Mouse (Mus musculus): ENCODE results near the gene Krtap10-10. TPM values are rescaled to one million over a fixed set of nuclear protein-coding genes. Genes with fewer than 3 reads are reported as not detected.
"Not testable (repeated sequence)": the region's sequence is repeated elsewhere in the genome, so short reads cannot be mapped to it uniquely, and the experiment has no call there.

The Krtap10-10 gene
- not detected in 2 replicates for polyA plus RNA-seq (2016; fragmentation: Nextera tagmentation; extraction: Ambion mirVana)

- Histone ChIP-seq H3K4me2 (replicated peaks) (no peak within 1 kb of the TSS), H3K27me3 (no peaks in the 10 kb centered on the region), H3K4me1 (no peaks in the 10 kb centered on the region), H3K9me3 (no peaks in the 10 kb centered on the region), H3K27ac (no peak within 1 kb of the TSS), H3K36me3 (no peaks in the 10 kb centered on the region), H3K4me3 (no peak within 1 kb of the TSS), H3K9ac (no peak within 1 kb of the TSS)
- ATAC-seq (ENCODE audit: insufficient number of reproducible peaks, insufficient read depth, low FRiP score, low TSS enrichment) = no peak
- WGBS = 57% methylated on average over 7 of the region's 9 CpGs
These were observed at the start of gene Krtap10-10 for GRCm38 (mm10) chr10:77835647-77836046. Gene Krtap10-10, plus strand, starts transcription at chr10:77835947.

- H3K4me3 ChIP-seq; H3K9me3 ChIP-seq; H3K36me3 ChIP-seq; H3K4me2 ChIP-seq (replicated peaks); H3K9ac ChIP-seq; H3K27ac ChIP-seq; ATAC-seq (ENCODE audit: insufficient number of reproducible peaks, insufficient read depth, low FRiP score, low TSS enrichment); H3K4me1 ChIP-seq; H3K27me3 ChIP-seq: not testable (repeated sequence)
- 40% methylated on average over 1 of the region's 1 CpGs for WGBS
These were observed 47.9 kb upstream of the Krtap10-10 start, which contains the start of gene Gm7137 for GRCm38 (mm10) chr10:77787876-77788275. Gene Gm7137, minus strand, starts transcription at chr10:77788200.

GRCm38 (mm10) chr10:77788621-77789020, 47.1 kb upstream of the Krtap10-10 start:
- Histone ChIP-seq H3K4me2 (replicated peaks) (no peak overlapping the region), H3K36me3 (no peaks in the 10 kb centered on the region), H3K4me3 (no peak overlapping the region), H3K9me3 (no peaks in the 10 kb centered on the region), H3K27me3 (no peaks in the 10 kb centered on the region), H3K9ac (no peak overlapping the region), H3K4me1 (no peaks in the 10 kb centered on the region), H3K27ac (no peak overlapping the region)
- WGBS = 83% methylated on average over 2 of the region's 2 CpGs
- ATAC-seq (ENCODE audit: insufficient number of reproducible peaks, insufficient read depth, low FRiP score, low TSS enrichment) = no peak

GRCm38 (mm10) chr10:77794976-77795375, 40.8 kb upstream of the Krtap10-10 start, which contains the start of gene Gm9639:
Gene Gm9639, minus strand, starts transcription at chr10:77795076.
- Histone ChIP-seq H3K27ac (no peak within 1 kb of the TSS), H3K9me3 (no peaks in the 10 kb centered on the region), H3K4me1 (no peaks in the 10 kb centered on the region; the same call in 1 of the 2 replicates), H3K4me3 (no peak within 1 kb of the TSS), H3K36me3 (no peaks in the 10 kb centered on the region), H3K9ac (no peak within 1 kb of the TSS), H3K27me3 (no peaks in the 10 kb centered on the region), H3K4me2 (replicated peaks) (no peak within 1 kb of the TSS)
- 44% methylated on average over 2 of the region's 2 CpGs for WGBS
- ATAC-seq (ENCODE audit: insufficient number of reproducible peaks, insufficient read depth, low FRiP score, low TSS enrichment) = no peak

GRCm38 (mm10) chr10:77797677-77798076, 38.1 kb upstream of the Krtap10-10 start:
- Histone ChIP-seq H3K36me3 (no peaks in the 10 kb centered on the region), H3K4me3 (no peak overlapping the region), H3K9ac (no peak overlapping the region), H3K27ac (no peak overlapping the region), H3K4me1 (no peaks in the 10 kb centered on the region; the same call in 1 of the 2 replicates), H3K9me3 (no peaks in the 10 kb centered on the region), H3K27me3 (no peaks in the 10 kb centered on the region), H3K4me2 (replicated peaks) (no peak overlapping the region)
- WGBS = 10% methylated on average over 3 of the region's 3 CpGs
- ATAC-seq (ENCODE audit: insufficient number of reproducible peaks, insufficient read depth, low FRiP score, low TSS enrichment) = no peak

- not testable (repeated sequence) for H3K4me1 ChIP-seq; H3K4me3 ChIP-seq; ATAC-seq (ENCODE audit: insufficient number of reproducible peaks, insufficient read depth, low FRiP score, low TSS enrichment); H3K4me2 ChIP-seq (replicated peaks); H3K27me3 ChIP-seq; H3K9me3 ChIP-seq; H3K36me3 ChIP-seq; H3K9ac ChIP-seq; H3K27ac ChIP-seq
- 40% methylated on average over 3 of the region's 3 CpGs for WGBS
These were observed 37.4 kb upstream of the Krtap10-10 start for GRCm38 (mm10) chr10:77798164-77798920.

- H3K27me3 ChIP-seq = no peaks in the 10 kb centered on the region
- H3K4me2 ChIP-seq (replicated peaks) = no peak within 1 kb of the TSS
- no peaks in the 10 kb centered on the region; the same call in 1 of the 2 replicates for H3K4me1 ChIP-seq
- H3K4me3 ChIP-seq = no peak within 1 kb of the TSS
- no peaks in the 10 kb centered on the region for H3K9me3 ChIP-seq
- ATAC-seq (ENCODE audit: insufficient number of reproducible peaks, insufficient read depth, low FRiP score, low TSS enrichment) = no peak
- WGBS = 63% methylated on average over 8 of the region's 8 CpGs
- H3K9ac ChIP-seq = no peak within 1 kb of the TSS
- H3K27ac ChIP-seq = no peak within 1 kb of the TSS
- no peaks in the 10 kb centered on the region for H3K36me3 ChIP-seq
These were observed 36.7 kb upstream of the Krtap10-10 start, which contains the start of gene Gm19668 for GRCm38 (mm10) chr10:77798921-77799508. Gene Gm19668, minus strand, starts transcription at chr10:77799133.

- WGBS = 75% methylated on average over 3 of the region's 3 CpGs
- Histone ChIP-seq H3K27me3 (no peaks in the 10 kb centered on the region), H3K4me1 (no peaks in the 10 kb centered on the region), H3K27ac (no peak overlapping the region), H3K36me3 (no peaks in the 10 kb centered on the region), H3K9ac (no peak overlapping the region), H3K4me2 (replicated peaks) (no peak overlapping the region), H3K9me3 (no peaks in the 10 kb centered on the region; the same call in 1 of the 2 replicates), H3K4me3 (no peak overlapping the region)
- no peak for ATAC-seq (ENCODE audit: insufficient number of reproducible peaks, insufficient read depth, low FRiP score, low TSS enrichment)
These were observed 31.7 kb upstream of the Krtap10-10 start for GRCm38 (mm10) chr10:77804095-77804494.

- H3K36me3 ChIP-seq = no peaks in the 10 kb centered on the region
- no peaks in the 10 kb centered on the region for H3K27me3 ChIP-seq
- H3K4me2 ChIP-seq (replicated peaks) = no peak within 1 kb of the TSS
- WGBS = 77% methylated on average over 5 of the region's 5 CpGs
- no peak within 1 kb of the TSS for H3K27ac ChIP-seq
- H3K4me3 ChIP-seq = no peak within 1 kb of the TSS
- ATAC-seq (ENCODE audit: insufficient number of reproducible peaks, insufficient read depth, low FRiP score, low TSS enrichment) = no peak
- no peak within 1 kb of the TSS for H3K9ac ChIP-seq
- H3K9me3 ChIP-seq = no peaks in the 10 kb centered on the region; the same call in 1 of the 2 replicates
- no peaks in the 10 kb centered on the region for H3K4me1 ChIP-seq
These were observed 24.0 kb upstream of the Krtap10-10 start, which contains the start of gene Gm9507 for GRCm38 (mm10) chr10:77811743-77812142. Gene Gm9507, minus strand, starts transcription at chr10:77811843.

- no peak within 1 kb of the TSS for H3K4me3 ChIP-seq
- 55% methylated on average over 4 of the region's 4 CpGs for WGBS
These were observed 21.4 kb upstream of the Krtap10-10 start, which contains the start of gene Gm2696 for GRCm38 (mm10) chr10:77814382-77814781. Gene Gm2696, plus strand, starts transcription at chr10:77814682.

GRCm38 (mm10) chr10:77815514-77815913, 20.2 kb upstream of the Krtap10-10 start:
- Histone ChIP-seq H3K27ac (no peak overlapping the region), H3K4me2 (replicated peaks) (no peak overlapping the region)
- WGBS = 39% methylated on average over 5 of the region's 5 CpGs

More at GRCm38 (mm10) chr10:77814382-77814781, 21.4 kb upstream of the Krtap10-10 start, which contains the start of gene Gm2696:
- no peak within 1 kb of the TSS for H3K27ac ChIP-seq
- no peaks in the 10 kb centered on the region for H3K9me3 ChIP-seq
- H3K36me3 ChIP-seq = no peaks in the 10 kb centered on the region
- no peak within 1 kb of the TSS for H3K4me2 ChIP-seq (replicated peaks)
- H3K27me3 ChIP-seq = no peaks in the 10 kb centered on the region
- ATAC-seq (ENCODE audit: insufficient number of reproducible peaks, insufficient read depth, low FRiP score, low TSS enrichment) = no peak
- no peaks in the 10 kb centered on the region for H3K4me1 ChIP-seq
- H3K9ac ChIP-seq = no peak within 1 kb of the TSS

GRCm38 (mm10) chr10:77818523-77818922, 17.2 kb upstream of the Krtap10-10 start:
- H3K9ac ChIP-seq = no peak overlapping the region
- no peak overlapping the region for H3K27ac ChIP-seq
- no peaks in the 10 kb centered on the region for H3K4me1 ChIP-seq
- no peak overlapping the region for H3K4me2 ChIP-seq (replicated peaks)
- ATAC-seq (ENCODE audit: insufficient number of reproducible peaks, insufficient read depth, low FRiP score, low TSS enrichment) = peak; percentile 56; the same call in 1 of the 2 replicates
- WGBS = 95% methylated on average over 4 of the region's 4 CpGs
- no peaks in the 10 kb centered on the region for H3K36me3 ChIP-seq
- no peaks in the 10 kb centered on the region for H3K9me3 ChIP-seq
- no peaks in the 10 kb centered on the region for H3K27me3 ChIP-seq
- H3K4me3 ChIP-seq = no peak overlapping the region

More at GRCm38 (mm10) chr10:77815514-77815913, 20.2 kb upstream of the Krtap10-10 start:
- no peak overlapping the region for H3K9ac ChIP-seq
- ATAC-seq (ENCODE audit: insufficient number of reproducible peaks, insufficient read depth, low FRiP score, low TSS enrichment) = no peak
- no peak overlapping the region for H3K4me3 ChIP-seq
- H3K4me1 ChIP-seq = no peaks in the 10 kb centered on the region
- no peaks in the 10 kb centered on the region for H3K27me3 ChIP-seq
- H3K36me3 ChIP-seq = no peaks in the 10 kb centered on the region
- H3K9me3 ChIP-seq = no peaks in the 10 kb centered on the region
